Mouse (Mus musculus): ENCODE results near the gene Cacna2d2.

Cacna2d2 gene

DNA sequence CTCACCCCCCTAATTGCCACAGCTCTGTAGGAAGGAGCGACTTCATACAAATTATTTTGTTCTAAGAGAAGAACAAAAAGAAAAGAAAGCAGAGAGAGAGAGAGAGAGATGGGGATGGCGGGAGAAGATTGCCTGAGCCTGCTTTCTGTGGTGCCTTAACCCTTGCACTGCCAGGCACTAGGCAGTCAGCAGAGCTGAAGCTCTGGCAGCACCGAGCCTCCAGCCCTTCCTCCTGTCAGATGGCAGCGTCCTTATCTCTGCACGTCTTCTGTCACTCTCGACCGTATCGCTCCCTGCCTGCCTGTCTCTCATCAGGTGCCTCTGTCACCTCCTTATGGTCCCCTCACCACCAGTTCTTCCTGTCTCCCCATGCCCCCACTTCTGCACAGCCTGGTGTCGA is 64.7 kb downstream of the Cacna2d2 start:
- no peak for DNase-seq

DNA sequence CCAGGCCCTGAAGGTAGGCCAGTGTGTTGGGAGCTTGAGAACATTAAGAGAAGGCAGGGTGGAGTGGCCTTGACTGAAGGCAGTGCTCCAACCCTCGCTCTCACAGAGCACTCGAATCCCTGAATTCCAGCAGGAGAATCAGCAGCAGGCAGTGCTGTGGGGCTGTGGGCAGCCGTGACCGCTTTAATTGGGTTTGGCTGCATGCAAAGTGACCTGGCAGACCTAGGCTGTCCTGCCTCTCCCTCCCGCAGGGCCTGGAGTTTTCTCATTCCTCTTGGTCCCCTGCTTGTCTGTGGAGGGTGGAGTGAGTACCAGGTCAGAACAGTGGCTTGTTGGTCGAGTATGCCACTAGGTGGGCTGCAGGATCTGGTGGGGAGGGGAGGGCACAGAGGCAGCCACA is 66.2 kb downstream of the Cacna2d2 start:
- no peak for DNase-seq

GRCm38 (mm10) chr9:107469213-107469795 is 69.9 kb downstream of the Cacna2d2 start:
- DNase-seq: no peak

DNA sequence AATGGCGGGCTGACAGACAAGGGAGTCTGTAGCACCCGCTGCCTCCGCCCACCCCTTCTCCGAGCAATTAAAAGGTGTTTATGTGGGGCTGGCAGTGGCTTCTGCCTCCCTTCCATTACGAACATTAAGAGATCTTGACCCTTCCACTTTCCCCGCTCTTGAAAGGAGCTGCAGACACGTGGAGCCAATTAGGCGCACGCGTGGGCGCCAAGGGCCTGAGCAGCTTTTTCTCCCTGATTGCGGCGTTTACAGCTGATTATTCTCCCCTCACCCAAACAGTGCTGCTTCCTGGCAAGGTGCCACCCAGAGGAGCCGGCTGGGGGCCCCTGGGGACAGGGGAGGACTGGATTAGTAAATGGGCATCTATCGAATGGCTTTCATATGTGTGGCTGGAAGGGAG is 71.0 kb downstream of the Cacna2d2 start:
- DNase-seq: no peak

DNA sequence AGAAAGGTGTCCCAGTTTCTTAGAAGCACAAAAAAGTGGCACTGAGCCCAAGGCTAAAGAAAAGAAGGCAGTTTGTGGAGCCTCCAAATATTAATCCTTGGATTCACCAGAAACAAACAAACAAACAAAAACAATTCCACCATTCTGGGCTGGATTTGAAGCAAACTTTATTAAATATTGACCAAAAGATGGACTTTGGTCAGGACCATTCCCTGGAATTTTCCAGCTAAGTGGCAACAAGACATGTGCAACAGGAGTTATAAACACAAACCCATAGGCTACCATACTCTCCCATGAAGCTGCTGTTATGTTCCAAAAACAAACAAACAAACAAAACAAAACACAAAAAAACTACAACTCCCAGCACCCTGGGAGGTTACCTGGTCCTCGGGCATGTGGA is 74.6 kb downstream of the Cacna2d2 start:
- DNase-seq: no peak

- DNase-seq: peak; percentile 42
Measured at GRCm38 (mm10) chr9:107478979-107479378, 79.6 kb downstream of the Cacna2d2 start.

DNA sequence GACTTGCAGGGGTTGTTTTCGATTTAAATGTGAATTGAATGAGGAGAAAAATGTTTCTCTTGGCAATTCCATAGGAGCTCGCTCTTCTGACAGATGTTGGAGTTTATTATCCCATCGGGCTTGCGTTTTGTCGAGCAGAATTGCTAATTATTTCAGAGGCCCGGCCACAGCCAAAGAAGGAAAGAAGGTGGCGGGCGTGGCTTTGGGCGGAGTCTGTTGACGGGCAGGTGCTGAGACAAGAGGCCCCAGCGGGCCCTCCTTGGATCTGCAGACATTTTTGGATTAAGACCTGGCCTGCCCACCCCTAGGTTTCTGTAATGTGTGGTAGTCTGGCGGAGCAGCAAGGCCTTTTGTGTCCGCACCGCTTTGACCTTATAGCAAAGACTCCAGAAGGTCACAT is 80.2 kb downstream of the Cacna2d2 start:
- peak; percentile 68 for DNase-seq

DNA sequence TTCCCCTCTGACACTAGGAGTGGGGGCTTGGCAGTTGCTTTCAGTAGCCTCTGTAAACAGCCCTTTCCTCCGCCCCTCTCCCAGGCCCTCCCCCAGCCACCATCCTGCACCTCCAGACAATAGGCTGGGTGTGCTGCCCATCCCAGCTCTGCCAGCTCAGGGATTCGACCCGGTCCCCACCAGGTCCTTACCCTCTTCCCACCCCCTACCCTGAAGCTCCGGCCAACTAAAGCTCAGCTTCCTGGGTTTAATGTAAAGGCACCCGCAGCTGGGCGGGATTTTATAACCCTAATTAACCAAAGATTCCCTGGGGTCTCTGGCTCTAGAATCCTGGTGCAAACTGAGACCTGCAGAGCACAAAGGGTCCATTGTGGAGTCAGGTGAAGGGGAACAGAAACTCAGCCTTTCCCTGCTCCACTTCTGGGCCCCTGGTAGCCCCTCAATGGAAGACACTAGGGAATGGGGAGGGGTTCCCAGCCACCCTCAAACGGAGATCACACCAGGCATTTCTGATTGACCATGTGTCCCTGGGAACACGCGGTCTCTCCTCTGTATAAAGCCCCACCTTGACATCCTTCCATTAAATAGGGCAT is 81.2 kb downstream of the Cacna2d2 start:
- peak; percentile 63 for DNase-seq

DNA sequence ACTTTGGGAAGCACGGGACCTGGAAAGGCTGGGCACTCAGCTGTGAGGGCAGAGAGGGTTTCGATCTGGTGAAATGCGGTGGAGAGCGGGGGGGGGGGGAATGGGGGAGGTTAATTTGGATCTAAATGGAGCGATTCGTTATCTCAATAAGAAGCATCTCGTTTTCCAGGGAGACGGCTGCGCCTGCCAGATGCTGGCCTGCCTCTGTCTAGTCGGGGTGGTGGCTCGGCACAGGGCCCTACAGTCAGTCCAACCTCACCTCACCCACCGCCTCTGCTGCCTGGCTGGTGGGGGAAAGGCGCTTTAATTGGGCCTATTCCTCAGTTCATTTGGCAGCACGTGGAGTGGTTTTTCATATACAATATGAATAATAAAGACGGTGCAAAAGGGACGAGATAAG is 81.9 kb downstream of the Cacna2d2 start:
- DNase-seq: peak; percentile 37

GRCm38 (mm10) chr9:107482004-107482403 is 82.6 kb downstream of the Cacna2d2 start:
- no peak for DNase-seq

DNA sequence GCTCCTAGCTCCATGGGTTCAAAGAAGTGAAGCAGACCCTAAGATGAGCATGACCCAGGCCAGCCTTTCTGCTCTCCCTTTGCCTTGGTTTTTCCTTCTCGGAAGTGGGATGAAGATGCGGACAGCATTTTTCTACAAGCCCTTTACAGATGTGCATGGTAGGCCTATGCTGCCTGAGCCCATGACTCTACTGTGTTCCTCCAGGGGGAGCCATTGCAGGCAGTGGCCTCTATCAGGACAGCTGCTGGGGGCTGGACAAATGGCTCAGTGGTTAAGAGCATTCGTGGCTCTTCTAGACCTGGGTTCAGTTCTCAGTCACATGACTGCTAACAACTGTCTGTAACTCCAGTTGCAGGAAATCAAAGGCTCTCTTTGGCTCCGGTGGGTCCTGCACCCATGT is 83.4 kb downstream of the Cacna2d2 start:
- no peak for DNase-seq

- no peak for DNase-seq
Measured at GRCm38 (mm10) chr9:107483714-107484113, 84.3 kb downstream of the Cacna2d2 start.

DNA sequence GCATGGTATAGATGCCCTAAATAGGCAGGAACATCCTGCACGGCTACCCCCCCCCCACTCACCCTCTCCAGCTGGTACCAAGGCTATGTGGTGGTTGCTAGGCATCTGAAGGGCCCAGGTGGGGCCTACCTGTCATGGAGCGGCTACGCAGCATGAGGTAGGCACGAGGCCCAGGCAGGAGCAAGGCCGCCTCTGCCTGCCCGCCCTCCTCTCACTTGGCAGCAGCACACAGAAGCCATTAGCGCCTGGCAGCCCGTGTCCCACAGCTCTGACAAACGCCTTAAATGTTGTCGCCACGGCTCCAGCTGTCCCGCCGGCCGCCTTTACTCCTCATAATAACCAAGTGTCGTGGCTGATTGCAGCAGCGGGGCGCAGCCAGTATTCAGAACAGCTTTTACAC is 84.9 kb downstream of the Cacna2d2 start:
- no peak for DNase-seq

DNA sequence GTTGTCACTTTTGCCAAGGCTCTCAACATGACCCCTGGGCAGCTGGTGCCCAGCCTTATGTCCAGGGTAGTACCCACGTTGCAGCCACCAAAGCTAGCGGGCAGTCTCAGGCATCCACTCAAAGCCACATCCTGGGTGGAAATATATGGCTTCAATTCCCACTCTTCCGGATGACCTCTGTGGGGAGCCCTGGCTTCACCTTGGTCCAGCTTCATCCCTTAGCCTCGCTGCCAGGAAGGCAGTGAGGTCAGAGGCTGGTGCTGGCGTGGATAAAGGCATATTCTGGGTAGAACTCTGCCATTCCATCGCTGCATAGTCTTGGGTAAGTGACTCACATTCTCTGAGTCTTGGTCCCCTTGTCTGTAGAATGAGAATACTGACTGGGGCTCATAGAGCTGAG is 85.4 kb downstream of the Cacna2d2 start:
- DNase-seq: no peak

DNA sequence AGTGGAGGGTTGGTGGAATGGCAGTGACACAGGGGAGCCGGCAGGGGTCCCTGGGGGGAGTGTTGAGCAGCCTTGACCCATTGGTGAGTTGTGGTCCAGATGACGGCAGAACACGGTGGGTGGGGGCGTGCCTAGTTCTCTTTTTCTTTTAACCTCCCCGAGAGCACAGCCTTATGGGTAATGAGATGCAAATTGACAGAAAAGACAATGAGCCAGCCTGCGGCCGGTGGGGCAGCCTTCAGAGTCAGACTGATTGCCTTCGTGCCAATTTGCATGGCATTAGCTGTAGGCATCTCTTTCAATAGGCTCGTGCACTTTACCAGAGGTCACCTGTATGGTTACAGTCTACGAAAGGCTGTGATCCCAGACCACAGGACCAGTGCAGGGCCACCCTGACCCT is 86.7 kb downstream of the Cacna2d2 start:
- no peak for DNase-seq

DNA sequence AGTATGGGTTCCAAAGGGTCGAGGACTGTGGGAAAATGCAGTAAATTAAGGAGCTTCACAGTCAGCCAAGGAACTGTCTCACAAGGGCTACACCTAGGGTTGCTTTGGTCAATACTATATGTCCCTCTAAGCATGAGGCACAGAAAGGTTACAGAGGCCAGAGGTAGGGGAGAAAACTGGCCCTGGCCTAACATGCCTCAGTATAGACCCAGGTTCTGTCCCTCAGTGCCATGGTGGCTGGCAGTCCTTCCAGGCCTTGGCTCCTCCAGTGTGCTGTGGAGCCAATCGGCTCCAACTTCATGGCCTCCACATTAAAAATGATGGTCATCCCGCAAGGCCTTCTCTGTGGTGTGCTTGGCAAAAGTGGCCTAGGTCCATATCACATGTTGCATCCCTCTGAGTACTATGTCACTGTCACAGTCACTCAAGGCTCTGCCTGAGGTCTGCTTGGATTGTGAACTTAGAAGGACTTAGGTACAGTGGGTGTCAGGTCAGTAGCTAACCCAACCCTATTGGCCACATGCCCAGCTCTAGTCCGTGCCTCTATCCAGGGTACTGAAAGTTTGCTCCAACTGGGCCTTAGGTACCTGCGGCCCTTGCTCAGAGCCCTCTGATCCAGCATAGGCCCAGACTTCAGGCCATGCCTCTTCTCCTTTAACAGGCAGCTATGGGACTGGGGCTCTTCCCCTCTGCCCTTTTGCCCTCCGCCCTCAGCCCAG is 87.3 kb downstream of the Cacna2d2 start:
- peak; percentile 71 for DNase-seq

- no peak for DNase-seq
Measured at GRCm38 (mm10) chr9:107490146-107490545, 90.7 kb downstream of the Cacna2d2 start.

- DNase-seq: no peak
Measured at GRCm38 (mm10) chr9:107490625-107491024, 91.2 kb downstream of the Cacna2d2 start.

- no peak for DNase-seq
Measured at GRCm38 (mm10) chr9:107493511-107493910, 94.1 kb downstream of the Cacna2d2 start.

DNA sequence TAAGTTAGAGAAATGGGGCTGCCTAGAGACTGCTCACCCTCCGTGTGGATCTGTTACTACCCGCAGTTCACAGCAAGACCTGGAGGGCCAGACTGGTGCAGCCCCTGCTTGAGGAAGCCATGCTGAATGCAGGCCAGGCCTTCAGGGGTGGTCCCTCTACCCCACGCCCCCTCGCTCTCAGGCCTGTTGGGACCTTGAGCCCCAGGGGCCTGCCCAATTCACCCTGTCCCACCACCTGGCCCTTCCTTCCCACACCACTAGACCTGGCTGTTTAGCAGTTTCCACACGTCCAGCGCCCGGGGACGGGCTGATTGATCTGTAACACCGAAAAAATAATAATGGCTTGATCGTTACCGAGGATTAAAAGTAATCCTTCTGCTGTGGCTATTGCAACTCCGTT is 94.8 kb downstream of the Cacna2d2 start:
- DNase-seq: no peak

GRCm38 (mm10) chr9:107496359-107496758 is 96.9 kb downstream of the Cacna2d2 start:
- DNase-seq: no peak

DNA sequence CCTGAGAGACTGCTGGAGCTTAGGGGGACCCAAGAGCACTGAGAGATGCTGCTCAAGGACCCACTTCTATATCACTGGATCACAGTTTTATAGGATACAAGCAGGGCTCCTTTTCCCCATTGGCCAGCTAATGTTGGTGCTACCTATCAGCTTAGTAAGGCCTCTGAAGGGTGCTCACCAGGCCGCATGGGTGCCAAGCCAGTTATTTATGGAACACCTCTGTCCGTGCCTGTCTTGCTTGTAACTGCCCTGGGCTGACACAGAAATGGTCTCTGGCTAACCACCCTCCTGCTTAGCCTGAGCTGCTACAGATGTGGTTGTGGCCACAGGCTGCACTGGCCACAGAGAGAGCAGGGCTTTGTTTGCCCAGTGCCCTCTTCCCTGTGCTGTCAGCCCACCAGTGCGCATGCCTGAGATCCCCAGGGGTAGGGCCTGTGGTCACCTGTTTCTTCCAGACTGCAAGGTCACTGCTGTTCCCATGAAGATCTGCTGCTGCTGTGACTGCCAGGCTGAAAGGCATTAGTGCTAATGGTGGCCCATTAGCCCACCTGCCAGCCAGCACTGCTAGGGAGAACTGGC is 101.4 kb downstream of the Cacna2d2 start:
- DNase-seq: no peak

DNA sequence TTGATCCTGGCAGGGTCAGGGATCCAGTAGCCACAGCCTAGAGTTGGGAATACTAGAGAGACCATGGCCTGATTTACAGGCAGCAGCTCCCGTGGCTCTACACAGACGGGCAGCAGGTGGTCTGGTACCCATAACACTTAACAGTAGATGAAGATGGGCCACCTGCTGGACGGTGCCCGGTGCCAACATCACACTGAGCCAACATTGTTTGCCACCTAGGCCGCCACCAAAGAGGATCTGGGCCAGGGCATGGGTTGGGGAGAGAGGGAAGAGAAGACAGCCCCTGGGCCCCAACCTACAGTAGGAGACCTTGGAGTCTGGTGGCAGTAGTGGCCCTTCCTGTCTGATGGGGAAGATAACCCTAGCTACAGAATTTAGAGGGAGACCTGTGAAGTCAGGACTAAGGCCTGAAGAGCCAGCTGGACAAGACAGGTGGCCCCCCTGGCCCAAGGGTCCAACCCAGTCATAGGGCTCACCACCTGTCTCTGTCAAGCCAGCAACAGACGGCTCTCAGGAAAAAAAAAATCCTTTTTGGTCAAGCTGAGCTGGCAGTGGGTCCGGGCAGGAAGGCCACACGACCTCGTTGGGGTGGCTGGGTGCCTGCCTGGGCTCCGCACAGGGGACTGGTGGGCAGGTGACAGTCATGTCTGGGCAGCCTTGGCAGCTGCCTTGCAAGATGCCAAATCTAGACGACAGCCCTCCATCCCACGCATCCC is 102.9 kb downstream of the Cacna2d2 start:
- no peak for DNase-seq

All from embryo, embryonic 11 days (tissue).